Mouse (Mus musculus) CD4-positive, CD25-positive, alpha-beta regulatory T cell, adult 2 months (primary cell): Measurements from ENCODE around the gene Erf.

Experiments used
- DNase-seq: peaks from one replicate; pipeline ENCODE4 v3.0.0-alpha.2; 2012; ENCODE audit warnings: low read depth, low spot score

Gene Erf

DNA sequence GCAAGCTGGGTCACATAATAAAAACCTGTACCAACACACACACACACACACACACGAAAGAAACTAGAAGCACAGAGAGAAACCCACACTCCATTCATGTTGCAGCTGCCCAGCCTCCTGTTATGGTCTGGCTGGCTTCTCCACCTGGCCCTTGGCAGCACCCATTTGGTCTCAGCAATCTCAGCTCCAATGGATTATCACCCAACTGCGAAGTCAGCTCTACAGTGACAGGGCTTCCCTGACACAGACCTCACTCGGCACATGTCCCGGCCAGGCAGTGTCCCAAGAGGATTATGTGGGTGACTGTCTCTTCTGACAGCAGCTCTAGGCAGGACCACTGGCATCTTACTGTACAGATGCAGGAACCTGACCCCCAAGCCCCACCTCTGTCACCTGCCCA lies 40.1 kb downstream of the Erf start:
- no peak for DNase-seq

DNA sequence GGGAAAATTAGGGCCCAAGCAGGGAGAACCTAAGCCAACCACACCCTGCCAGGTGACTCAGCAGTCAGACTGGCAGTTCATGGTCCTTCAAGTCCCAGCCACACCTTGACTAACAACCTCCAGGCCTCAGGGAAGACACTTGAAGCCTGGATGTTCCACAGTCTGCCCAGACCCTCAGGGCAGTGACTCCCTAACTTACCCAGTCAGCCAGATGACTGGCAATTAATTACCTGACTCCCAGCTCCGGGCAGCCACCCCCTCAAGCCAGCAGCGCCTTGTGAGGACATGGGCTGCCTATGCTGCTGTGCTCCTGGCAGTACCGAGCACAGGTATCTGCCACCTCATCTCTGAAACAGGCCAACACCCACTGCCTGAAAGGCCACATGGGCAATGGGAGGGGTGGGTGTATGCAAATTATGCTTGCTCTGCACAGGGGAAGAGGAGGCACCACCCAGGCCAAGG lies 41.4 kb downstream of the Erf start:
- peak; percentile 80 for DNase-seq

DNA sequence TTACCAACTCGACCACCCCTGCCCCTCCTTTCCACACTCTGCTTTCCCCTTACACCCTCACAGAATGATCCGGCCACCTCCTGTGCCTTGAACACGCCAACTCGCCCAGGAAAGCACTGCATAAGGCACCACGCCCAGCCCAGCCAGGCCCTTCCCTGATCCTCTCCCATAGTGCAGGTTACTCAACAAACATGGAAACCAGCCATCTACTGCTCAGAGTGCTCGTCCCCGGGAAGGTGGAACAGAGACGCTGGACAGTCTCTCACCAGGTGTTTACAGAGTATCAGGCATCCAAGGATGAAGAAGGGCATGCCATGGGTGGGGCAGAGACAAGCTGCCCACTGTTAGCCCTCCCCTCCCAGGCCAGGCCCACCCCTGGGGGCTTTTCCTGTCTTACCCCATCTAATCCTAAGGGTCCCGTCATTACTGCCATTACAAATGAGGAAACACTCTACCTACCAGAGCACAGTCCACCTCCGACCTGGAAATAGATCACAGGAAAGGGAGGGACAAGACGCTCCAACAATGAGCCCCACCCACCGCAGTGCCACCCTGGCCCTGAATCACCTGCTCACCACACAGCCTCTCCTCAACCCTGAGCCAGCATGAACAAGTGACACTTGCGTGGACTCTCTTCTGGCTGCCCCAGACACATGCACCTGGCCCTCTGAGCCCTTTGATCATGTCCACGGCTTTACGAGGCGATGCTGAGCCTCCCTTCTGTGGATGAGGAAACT lies 44.3 kb downstream of the Erf start:
- peak; percentile 68 for DNase-seq

DNA sequence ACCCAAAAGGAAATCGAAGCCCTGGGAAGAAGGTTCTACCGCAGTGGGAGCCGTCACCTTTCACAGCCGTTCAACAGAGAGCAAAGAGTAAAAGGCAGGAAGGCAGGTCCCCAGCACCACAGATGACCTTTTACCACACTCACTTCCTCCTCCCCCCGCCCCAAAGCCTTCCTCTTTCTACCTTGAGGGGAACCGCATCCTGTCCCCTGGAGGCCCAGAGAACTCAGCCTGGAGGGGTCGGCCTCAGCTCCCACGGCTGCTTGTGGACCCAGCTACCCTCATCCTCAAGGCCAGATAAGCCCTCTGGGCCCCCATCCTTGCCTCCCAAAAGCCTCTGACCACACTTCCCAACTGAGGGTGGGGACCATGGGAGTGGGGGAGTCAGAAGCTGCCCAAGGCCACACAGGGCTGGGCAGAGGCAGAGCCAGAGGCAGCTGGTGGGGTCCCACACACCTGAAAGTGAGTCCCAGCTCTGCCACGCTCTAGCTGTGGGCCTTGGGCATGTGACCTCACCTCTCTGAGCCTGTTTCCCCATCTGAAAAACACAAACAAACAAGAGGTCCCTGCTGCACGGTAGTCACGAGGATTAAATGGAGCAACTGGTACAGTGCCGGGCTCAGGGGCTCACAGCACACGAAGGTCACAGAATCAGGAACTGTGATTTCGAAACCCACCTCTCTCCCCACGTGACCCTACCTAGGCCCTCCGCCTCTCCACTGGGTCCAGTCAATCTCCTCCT lies 45.0 kb downstream of the Erf start:
- peak; percentile 83 for DNase-seq

DNA sequence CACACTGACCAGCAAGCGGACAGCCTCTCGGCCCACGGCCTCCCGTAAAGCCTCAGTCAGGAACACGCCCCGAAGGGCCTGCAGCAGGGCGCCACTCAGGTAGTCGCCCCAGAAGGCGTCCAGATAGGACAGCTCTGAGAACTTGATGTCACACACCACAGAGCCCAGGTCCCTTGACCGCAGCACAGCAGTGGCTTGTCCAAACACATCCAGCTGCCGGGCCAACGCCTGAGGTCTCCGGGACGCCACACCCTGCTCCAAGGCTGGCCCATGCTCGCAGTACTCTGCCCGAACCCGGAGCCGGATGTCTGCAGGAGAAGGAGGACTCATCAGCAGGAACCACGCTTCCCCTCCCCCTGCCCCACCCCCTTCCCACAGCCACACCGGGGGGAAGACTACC lies 46.9 kb downstream of the Erf start:
- DNase-seq, result no peak

DNA sequence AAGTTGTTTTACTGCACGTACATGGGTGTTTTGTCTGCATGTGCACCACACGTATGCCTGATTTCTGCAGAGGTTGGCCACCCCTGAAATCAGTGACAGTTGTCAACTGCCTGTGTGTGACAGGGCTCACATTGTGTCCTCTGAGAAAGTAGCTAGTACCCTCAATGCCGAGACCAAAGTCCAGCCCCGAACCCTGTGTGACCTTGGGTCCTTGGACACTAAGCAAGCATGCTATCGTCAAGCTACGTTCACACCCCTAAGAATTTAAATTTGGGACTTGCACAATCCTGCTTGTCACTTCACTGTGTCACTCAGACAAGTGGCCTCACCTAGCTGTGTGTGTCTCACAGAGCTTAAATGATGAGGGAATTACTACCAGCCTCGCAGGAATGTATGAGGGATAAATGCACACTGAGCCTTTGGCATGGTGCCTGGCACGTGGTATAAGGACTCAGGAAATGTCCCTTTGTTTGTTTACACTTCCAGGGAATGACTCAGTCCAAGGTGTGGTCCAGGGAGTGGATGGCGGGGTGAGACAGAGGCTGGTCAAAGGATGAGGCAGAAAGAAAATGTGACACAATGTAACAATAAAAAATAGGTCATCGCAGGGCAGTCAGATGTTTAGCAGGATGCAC lies 53.1 kb downstream of the Erf start:
- DNase-seq, result no peak

DNA sequence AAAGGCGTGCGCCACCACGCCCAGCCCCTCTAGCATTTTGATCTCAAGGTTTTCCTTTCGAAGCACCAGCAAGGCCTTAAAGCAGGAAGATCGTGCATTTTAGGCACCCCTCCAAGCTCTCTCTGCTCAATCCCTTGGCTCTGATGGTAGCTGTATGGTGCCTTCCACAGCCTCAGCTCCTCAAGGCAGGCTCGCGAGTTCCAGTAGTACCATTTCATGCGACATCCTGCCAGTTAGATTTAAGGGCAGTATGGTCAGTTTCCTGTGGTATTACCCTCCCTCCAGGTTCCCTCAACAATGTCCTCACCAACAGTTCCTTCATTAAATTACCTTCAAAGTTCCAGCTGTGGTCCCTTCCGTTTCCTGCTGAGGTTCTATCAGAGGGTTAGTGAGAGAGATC lies 54.5 kb downstream of the Erf start:
- DNase-seq, result no peak

DNA sequence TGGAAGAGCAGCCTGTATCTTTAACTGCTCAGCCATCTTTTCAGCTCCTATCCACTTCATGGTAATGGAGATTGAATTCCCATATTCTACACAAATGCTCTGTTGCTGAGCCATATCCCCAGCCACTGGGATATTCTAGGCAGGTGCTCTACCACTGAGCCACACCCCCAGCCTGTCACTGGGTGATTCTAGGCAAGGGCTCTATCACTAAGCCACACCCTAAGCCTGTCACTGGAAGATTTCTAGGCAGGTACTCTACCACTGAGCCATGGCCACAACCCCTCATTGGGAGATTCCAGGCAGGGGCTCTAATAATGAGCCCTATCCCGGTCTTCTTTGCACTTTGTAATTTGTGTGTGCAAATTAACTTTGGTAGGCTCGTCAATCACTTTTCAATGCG lies 55.4 kb downstream of the Erf start:
- DNase-seq, result no peak
